Mouse (Mus musculus): ENCODE measurements around the gene Pde7b. TPM values are rescaled to one million over a fixed set of nuclear protein-coding genes. Genes with fewer than 3 reads are reported as not detected.
A peak's percentile ranks its signal among the peaks of the same experiment; 100 is the strongest.

Pde7b gene
- polyA plus RNA-seq, 1 experiment = 17.7 TPM

DNA sequence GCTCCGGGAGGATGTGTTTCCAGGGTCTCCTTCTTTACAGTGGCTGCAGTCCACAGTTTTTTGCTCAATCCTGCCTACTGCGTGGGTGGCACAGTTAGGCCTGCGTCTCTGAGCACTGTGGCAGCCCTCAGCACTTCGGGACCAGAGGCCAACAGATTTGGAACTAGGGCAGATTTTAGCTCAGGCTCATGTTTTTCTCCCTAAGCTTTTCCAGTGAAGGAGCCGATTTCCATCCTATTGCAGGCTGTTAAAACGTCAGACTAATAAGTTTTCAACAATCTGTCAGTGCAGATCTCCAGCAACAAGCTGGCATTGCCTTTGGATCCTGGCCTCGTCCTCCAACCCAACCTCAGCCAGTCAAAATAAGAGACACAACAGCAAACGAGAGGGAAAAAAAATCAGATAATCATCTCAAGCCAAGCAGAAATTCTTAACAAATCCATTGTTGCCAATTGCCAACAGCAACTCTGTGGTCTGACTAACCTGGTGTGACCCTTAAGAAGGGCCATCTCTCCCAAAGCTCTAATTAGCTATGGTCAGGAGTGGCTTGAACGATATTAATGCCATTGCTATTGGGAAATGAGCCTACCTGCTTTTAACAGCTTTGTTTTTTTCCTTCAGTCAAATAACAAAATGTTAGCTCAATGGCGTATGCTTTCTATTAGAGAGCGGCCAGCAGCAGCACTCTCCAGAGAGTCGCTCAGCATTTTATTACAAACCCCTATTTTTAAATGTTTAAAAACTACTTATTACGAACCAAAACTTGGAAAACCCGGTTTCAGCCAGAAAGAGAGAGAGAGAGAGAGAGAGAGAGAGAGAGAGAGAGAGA, 92.4 kb downstream of the Pde7b start:
- no peak overlapping the region for H3K4me3 ChIP-seq (replicated peaks; ENCODE audit: extremely low read depth, low read depth, low read length)
- no peak for DNase-seq
- WGBS = 71% methylated on average over 14 of the region's 14 CpGs
- H3K4me1 ChIP-seq (ENCODE audit: control insufficient read depth, insufficient read depth, low read length) = no peaks in the 10 kb centered on the region
- no peak for TF ChIP-seq CTCF (IDR thresholded peaks at IDR 0.05; ENCODE audit: insufficient read depth, low read length)
- no peak for TF ChIP-seq POLR2A (IDR thresholded peaks at IDR 0.05; ENCODE audit: borderline replicate concordance, extremely low read depth, low read depth, low read length)

DNA sequence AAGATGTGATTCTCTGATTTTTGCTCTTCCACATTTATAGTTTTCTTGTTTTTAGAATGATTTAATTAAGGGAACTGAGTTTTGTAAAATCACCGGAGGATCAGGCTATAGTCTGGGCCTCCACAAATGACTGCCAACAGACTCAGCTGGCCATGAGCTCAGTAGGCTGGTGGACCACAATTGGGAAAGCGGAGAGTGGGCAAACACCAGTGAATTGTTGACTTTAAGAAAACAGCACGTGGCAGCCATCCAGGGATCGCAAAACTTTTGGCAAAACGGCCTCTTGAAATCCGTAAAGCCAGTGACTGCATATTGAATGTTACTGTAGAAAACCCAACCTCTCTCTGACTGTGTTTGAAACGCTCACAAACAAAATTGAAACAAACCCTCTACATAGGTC, 94.8 kb downstream of the Pde7b start:
- Histone ChIP-seq H3K4me1 (ENCODE audit: control insufficient read depth, insufficient read depth, low read length) (no peaks in the 10 kb centered on the region), H3K4me3 (replicated peaks; ENCODE audit: extremely low read depth, low read depth, low read length) (no peak overlapping the region)
- no peak for TF ChIP-seq POLR2A (IDR thresholded peaks at IDR 0.05; ENCODE audit: borderline replicate concordance, extremely low read depth, low read depth, low read length)
- TF ChIP-seq CTCF (IDR thresholded peaks at IDR 0.05; ENCODE audit: insufficient read depth, low read length) = no peak
- DNase-seq = peak; percentile 44
- 42% methylated on average over 7 of the region's 7 CpGs for WGBS

DNA sequence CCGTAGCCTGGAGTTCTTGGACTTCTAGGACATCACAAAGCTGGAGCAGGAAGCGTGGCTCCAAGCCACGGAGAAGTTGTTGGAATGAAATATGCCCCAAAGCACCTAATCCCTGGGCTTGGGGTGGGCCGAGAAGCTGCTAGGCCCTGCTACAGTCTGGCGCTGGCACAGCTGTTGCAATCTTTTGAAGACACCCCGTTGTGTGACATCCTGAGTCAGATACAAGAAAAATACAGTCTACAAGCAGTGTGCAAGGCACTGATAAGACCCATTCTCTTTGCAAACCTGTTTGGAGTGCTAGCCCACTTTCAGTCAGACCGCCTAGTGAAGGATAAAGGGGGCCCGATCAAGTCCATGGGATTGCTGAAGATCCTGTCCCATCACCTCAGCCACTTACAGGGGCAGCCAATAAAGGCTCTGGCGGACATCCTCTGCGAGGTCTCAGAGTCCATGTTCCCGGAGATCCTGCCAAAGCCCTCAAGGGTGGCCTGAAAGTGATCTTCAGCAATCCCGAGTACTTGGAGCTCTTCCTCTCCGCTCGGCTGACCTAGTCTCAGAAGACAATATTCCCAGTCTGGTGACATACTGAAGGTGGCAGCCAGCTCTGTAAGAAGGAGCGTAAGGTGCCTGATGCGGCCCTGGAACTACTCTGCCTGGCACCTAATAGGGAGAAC, 99.0 kb downstream of the Pde7b start:
- TF ChIP-seq CTCF (IDR thresholded peaks at IDR 0.05; ENCODE audit: insufficient read depth, low read length) = no peak
- no peak for TF ChIP-seq POLR2A (IDR thresholded peaks at IDR 0.05; ENCODE audit: borderline replicate concordance, extremely low read depth, low read depth, low read length)
- DNase-seq = no peak
- WGBS = 86% methylated on average over 16 of the region's 16 CpGs
- Histone ChIP-seq H3K4me1 (ENCODE audit: control insufficient read depth, insufficient read depth, low read length) (no peaks in the 10 kb centered on the region), H3K4me3 (replicated peaks; ENCODE audit: extremely low read depth, low read depth, low read length) (no peak overlapping the region)

DNA sequence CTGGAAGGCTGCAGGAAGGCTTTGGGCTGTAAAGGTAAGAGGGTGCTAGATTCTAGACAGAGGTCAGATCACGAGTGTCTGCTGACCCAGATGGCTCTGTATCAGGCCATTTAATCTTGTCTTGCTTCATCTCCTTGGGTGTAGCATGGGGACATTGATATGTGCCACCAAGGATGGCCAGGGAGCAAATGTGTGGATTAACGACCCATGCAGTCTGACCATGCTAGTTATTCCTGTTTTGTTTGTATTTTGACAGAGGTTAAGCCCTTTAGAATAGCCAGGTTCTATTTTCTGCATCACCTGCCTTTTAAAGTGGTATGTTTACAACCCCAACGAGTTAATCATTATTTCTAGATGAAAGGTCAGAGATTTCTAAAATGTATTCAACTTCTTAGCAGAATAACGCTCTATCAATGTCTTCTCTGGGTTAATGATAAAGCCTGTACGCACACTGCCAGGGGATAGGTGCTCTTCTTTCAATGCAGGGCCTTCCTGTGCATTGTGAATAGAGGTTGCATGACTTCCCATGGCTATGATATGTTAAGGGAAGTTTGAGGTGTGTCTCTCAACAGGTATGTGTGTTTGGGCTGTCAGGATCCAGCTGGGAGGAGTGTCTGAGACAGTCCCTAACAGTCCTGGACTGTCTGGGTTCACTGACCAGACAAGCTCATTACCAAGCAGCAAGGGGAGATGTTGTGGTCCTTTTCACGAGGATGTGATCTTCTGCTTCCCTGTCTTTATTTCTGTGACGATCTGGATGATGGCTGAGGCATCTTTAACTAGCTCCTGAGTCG, 103.0 kb downstream of the Pde7b start:
- Histone ChIP-seq H3K4me3 (replicated peaks; ENCODE audit: extremely low read depth, low read depth, low read length) (no peak overlapping the region), H3K4me1 (ENCODE audit: control insufficient read depth, insufficient read depth, low read length) (no peaks in the 10 kb centered on the region)
- DNase-seq = no peak
- TF ChIP-seq POLR2A (IDR thresholded peaks at IDR 0.05; ENCODE audit: borderline replicate concordance, extremely low read depth, low read depth, low read length) (no peak), CTCF (IDR thresholded peaks at IDR 0.05; ENCODE audit: insufficient read depth, low read length) (no peak)
- 67% methylated on average over 8 of the region's 8 CpGs for WGBS

DNA sequence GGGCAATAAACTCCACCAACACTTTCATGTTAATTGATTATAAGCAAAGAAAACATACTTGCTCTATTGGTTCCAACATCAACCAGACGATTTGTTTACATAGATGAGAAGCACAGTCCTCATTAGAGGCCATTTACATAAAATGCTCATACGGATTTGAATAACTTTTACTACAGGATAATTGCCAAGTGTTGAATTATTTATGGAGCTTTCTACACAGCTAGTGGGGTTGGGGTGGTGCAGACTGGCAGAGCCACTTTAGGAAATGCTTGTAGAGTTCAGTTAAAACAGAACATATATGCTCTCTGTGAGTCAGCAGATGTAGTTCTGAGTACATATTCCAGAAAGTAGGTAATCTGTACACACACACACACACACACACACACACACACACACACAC, 118.9 kb downstream of the Pde7b start:
- 70% methylated on average over 2 of the region's 2 CpGs for WGBS
- DNase-seq = no peak
- TF ChIP-seq CTCF (IDR thresholded peaks at IDR 0.05; ENCODE audit: insufficient read depth, low read length) = no peak
- TF ChIP-seq POLR2A (IDR thresholded peaks at IDR 0.05; ENCODE audit: borderline replicate concordance, extremely low read depth, low read depth, low read length) = no peak
- H3K4me3 ChIP-seq (replicated peaks; ENCODE audit: extremely low read depth, low read depth, low read length) = no peak overlapping the region
- no peaks in the 10 kb centered on the region for H3K4me1 ChIP-seq (ENCODE audit: control insufficient read depth, insufficient read depth, low read length)

DNA sequence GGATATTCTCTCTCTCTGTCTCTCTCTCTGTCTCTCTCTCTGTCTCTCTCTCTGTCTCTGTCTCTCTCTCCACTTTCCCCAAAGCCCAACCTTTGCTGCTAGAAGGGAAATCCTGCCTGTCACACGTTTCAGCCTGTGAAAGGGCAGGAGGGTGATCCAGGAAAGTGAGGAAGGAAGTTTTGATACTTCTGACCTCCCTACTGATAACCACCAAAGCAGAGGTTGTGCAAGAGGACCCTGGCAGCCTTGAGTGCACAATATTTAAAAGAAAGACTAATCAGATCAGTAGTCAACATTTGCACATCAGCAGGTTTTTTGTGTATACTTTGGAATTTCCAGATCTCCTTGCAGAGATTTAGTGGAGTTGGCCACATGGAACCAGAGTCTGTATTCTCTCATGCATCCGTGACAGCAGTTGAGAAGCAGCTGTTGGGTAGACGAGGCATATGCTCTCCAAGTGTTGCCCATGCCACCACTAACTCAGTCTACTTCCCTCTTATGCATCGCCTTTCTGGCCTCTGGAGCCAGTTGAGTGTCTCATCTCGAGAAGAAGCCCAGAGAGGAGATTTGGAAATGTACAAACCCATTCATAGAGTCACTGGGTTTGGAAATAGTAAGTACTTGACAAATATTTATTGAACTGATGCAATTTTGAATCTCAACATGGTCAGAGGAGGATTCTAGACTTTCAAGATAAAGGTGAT, 129.6 kb downstream of the Pde7b start:
- H3K4me3 ChIP-seq (replicated peaks; ENCODE audit: extremely low read depth, low read depth, low read length) = no peak overlapping the region
- DNase-seq = no peak
- H3K4me1 ChIP-seq (ENCODE audit: control insufficient read depth, insufficient read depth, low read length) = peaks cover 7% of the 10 kb centered on the region; the same call in 1 of the 2 replicates
- WGBS = 33% methylated on average over 5 of the region's 5 CpGs
- TF ChIP-seq POLR2A (IDR thresholded peaks at IDR 0.05; ENCODE audit: borderline replicate concordance, extremely low read depth, low read depth, low read length) (no peak), CTCF (IDR thresholded peaks at IDR 0.05; ENCODE audit: insufficient read depth, low read length) (no peak)

DNA sequence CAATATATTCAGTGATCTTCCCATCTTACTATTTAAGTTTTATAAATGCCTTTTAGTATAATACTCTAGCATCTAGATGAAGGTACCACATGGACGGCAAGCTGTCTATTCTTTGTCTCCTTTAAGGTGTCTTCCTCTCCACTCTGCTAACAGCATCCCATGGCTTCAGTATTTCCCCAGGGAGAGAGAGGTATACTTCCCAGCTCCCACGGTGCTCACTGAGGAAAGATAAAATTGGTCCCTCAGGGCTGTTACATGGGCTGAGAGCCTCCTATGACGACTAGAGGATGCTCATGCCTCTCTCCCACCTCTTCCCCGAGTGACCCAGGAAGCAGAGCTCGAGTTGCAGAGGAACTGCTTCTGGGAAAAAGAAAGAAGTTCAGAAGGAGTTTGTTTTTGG, 130.9 kb downstream of the Pde7b start:
- no peak for TF ChIP-seq POLR2A (IDR thresholded peaks at IDR 0.05; ENCODE audit: borderline replicate concordance, extremely low read depth, low read depth, low read length)
- no peak for TF ChIP-seq CTCF (IDR thresholded peaks at IDR 0.05; ENCODE audit: insufficient read depth, low read length)
- Histone ChIP-seq H3K4me1 (ENCODE audit: control insufficient read depth, insufficient read depth, low read length) (peaks cover 7% of the 10 kb centered on the region), H3K4me3 (replicated peaks; ENCODE audit: extremely low read depth, low read depth, low read length) (no peak overlapping the region)
- 42% methylated on average over 5 of the region's 5 CpGs for WGBS
- no peak for DNase-seq

DNA sequence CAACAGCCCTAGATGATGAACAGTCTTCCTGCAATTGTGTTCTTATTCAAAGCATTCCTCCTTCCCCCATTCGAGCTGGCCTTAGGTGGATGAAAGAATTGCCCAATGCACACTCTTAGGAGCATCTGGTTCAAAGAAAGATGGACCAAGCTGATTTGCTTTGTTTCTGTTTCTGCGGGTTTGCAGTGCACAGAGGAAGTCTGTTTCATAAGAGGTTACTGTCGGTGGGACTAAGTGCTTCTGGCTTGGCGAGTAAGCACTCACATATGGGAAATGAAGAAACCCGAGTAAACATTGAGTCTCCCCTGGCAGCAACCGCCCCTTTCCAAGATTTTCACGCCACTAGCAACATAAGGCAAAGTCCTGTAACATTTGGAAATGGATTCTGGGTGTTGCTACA, 134.8 kb downstream of the Pde7b start:
- WGBS = 10% methylated on average over 7 of the region's 7 CpGs
- no peak for TF ChIP-seq CTCF (IDR thresholded peaks at IDR 0.05; ENCODE audit: insufficient read depth, low read length)
- TF ChIP-seq POLR2A (IDR thresholded peaks at IDR 0.05; ENCODE audit: borderline replicate concordance, extremely low read depth, low read depth, low read length) = no peak
- H3K4me3 ChIP-seq (replicated peaks; ENCODE audit: extremely low read depth, low read depth, low read length) = no peak overlapping the region
- DNase-seq = no peak
- H3K4me1 ChIP-seq (ENCODE audit: control insufficient read depth, insufficient read depth, low read length) = peaks cover 7% of the 10 kb centered on the region

DNA sequence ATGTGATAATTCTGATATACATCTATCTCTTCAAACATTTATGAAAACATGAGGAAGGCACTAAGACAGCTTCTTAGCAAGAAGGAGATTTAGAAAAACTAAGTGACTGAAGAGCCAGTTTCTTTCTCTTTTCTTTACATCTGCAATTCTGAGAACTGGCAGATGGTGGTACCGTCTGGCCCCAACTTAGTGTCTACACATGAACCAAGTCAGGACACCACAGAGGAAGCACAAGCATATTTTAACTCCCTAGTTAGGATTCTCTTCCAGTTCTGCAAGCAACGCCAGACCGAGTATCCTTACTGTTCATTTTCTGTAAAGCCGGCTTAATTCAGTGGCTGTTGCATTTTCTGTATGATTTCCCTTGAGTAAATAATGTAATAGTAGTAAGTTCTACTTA, 138.9 kb downstream of the Pde7b start:
- TF ChIP-seq CTCF (IDR thresholded peaks at IDR 0.05; ENCODE audit: insufficient read depth, low read length) = no peak
- no peak for TF ChIP-seq POLR2A (IDR thresholded peaks at IDR 0.05; ENCODE audit: borderline replicate concordance, extremely low read depth, low read depth, low read length)
- Histone ChIP-seq H3K4me1 (ENCODE audit: control insufficient read depth, insufficient read depth, low read length) (no peaks in the 10 kb centered on the region; the same call in none of the 2 replicates), H3K4me3 (replicated peaks; ENCODE audit: extremely low read depth, low read depth, low read length) (no peak overlapping the region)
- no peak for DNase-seq
- 83% methylated on average over 4 of the region's 4 CpGs for WGBS

All from lung, adult 2 months (tissue).